8 mouse cellular contexts compared by ENCODE assay signal in genomic region chr11:82845415-82846078, GRCm38 (mm10). TPM values are rescaled to one million over a fixed set of nuclear protein-coding genes. Genes with fewer than 3 reads are reported as not detected.
A peak's percentile ranks its signal among the peaks of the same experiment; 100 is the strongest.
DNase-seq lines count a peak whose midpoint lies in the region; ATAC-seq and TF ChIP-seq lines count a peak whose summit lies in the region.

No protein-coding gene starts in this region.

- H3K9ac ChIP-seq in heart, embryonic 13.5 days, result peak overlapping the region; percentile 72
- no peak overlapping the region; the same call in 1 of the 2 replicates for H3K9ac ChIP-seq in lung, embryonic 16.5 days (ENCODE audit: low read length)

- H3K36me3 ChIP-seq in heart, embryonic 13.5 days, result no peaks in the 10 kb centered on the region
- no peaks in the 10 kb centered on the region for H3K36me3 ChIP-seq in lung, embryonic 16.5 days (ENCODE audit: control insufficient read depth, insufficient read depth, low read length)

- peak; percentile 41 to 49 for DNase-seq in B cell, adult 2 months
- peak; percentile 39 to 75 for DNase-seq in adrenal gland, postnatal 4 days (ENCODE audit: low spot score in 2 of 2)
- DNase-seq in kidney, postnatal 4 days, result peak; percentile 64 to 80
- peak; percentile 67 for DNase-seq in urinary bladder, adult 2 months (ENCODE audit: low spot score)

- H3K4me3 ChIP-seq in heart, embryonic 13.5 days, result peak overlapping the region; percentile 41
- H3K4me3 ChIP-seq in lung, embryonic 16.5 days (ENCODE audit: low read length), result no peak overlapping the region
- 0 out of 2 replicates have a peak overlapping the region, but pooled peaks have one; percentile 7 for H3K4me3 ChIP-seq in olfactory bulb, adult 2 months (ENCODE audit: insufficient read depth, low read depth, low read length)

- peak overlapping the region; percentile 66 for H3K27ac ChIP-seq in heart, embryonic 13.5 days (replicated peaks)
- no peak overlapping the region for H3K27ac ChIP-seq in lung, embryonic 16.5 days (ENCODE audit: low read length)
- no peak overlapping the region for H3K27ac ChIP-seq in olfactory bulb, adult 2 months (ENCODE audit: insufficient read depth, low read depth, low read length)

- H3K4me1 ChIP-seq in heart, embryonic 13.5 days, result peaks cover 36% of the 10 kb centered on the region
- peaks cover 3% of the 10 kb centered on the region for H3K4me1 ChIP-seq in lung, embryonic 16.5 days (replicated peaks; ENCODE audit: control insufficient read depth, insufficient read depth, low read length)
- H3K4me1 ChIP-seq in olfactory bulb, adult 2 months (ENCODE audit: control insufficient read depth, insufficient read depth, low read length), result peaks cover 5% of the 10 kb centered on the region; the same call in 1 of the 2 replicates

- no peak for TF ChIP-seq CTCF in olfactory bulb, adult 2 months (IDR thresholded peaks at IDR 0.05; ENCODE audit: insufficient read depth, low read depth, low read length)

- peak overlapping the region; percentile 69 for H3K4me2 ChIP-seq in heart, embryonic 13.5 days
- no peak overlapping the region; the same call in 1 of the 2 replicates for H3K4me2 ChIP-seq in lung, embryonic 16.5 days (ENCODE audit: low read depth, low read length)

- 15% methylated on average over 16 of the region's 16 CpGs for WGBS in heart, embryonic 13.5 days
- 29% methylated on average over 16 of the region's 16 CpGs for WGBS in lung, embryonic 16.5 days
- 39% methylated on average over 16 of the region's 16 CpGs for WGBS in olfactory bulb, adult 2 months

- TF ChIP-seq POLR2A in olfactory bulb, adult 2 months (IDR thresholded peaks at IDR 0.05; ENCODE audit: insufficient read depth, low read depth, low read length), result no peak

- H3K27me3 ChIP-seq in heart, embryonic 13.5 days (replicated peaks), result no peaks in the 10 kb centered on the region
- no peaks in the 10 kb centered on the region for H3K27me3 ChIP-seq in lung, embryonic 16.5 days (ENCODE audit: control insufficient read depth, insufficient read depth, low read depth, low read length)

- ATAC-seq in erythroblast, adult 5-6 weeks (replicated peaks; ENCODE audit: low FRiP score, poor library complexity, severe bottlenecking), result peak; percentile 79
- peak; percentile 79; the same call in 1 of the 2 replicates for ATAC-seq in heart, embryonic 13.5 days (ENCODE audit: extremely low read depth, insufficient number of reproducible peaks, low FRiP score, low TSS enrichment)
- ATAC-seq in lung, embryonic 16.5 days (ENCODE audit: low read depth), result peak; percentile 84; the same call in 1 of the 2 replicates

- no peaks in the 10 kb centered on the region for H3K9me3 ChIP-seq in heart, embryonic 13.5 days
- no peaks in the 10 kb centered on the region for H3K9me3 ChIP-seq in lung, embryonic 16.5 days (ENCODE audit: control insufficient read depth, low read length)

RNA-seq across cellular contexts. Expression of gene Rffl, which starts 25.5 kb away (rescaled TPM):
- total RNA-seq in adrenal gland, postnatal 4 days (2021), result 10 to 100 TPM; 10.6 to 12.0 TPM
- 79.9 and 88.6 TPM in 2 replicates for total RNA-seq in erythroblast, adult 5-6 weeks (2015; ENCODE audit: low replicate concordance)
- 115 TPM in 2 replicates for total RNA-seq in erythroblast, adult 5-6 weeks (2017; ENCODE audit: low replicate concordance)
- 4.7 and 5.3 TPM in 2 replicates for polyA plus RNA-seq in heart, embryonic 13.5 days (2015; fragmentation: Nextera tagmentation; extraction: Ambion mirVana)
- 12.7 and 13.4 TPM in 2 replicates for polyA plus RNA-seq in lung, embryonic 16.5 days (2015; fragmentation: Nextera tagmentation; extraction: Ambion mirVana)
- not detected in 2 replicates for polyA plus RNA-seq in olfactory bulb, adult 2 months (2012; ENCODE audit: insufficient read depth, insufficient read length, low replicate concordance, missing spikeins)
- 13.7 and 14.6 TPM in 2 replicates for polyA plus RNA-seq in urinary bladder, adult 2 months (2012; rRNA removed)

RNA-seq across cellular contexts. Expression of gene Rad51d, which starts 44.9 kb away (rescaled TPM):
- 10 to 100 TPM; 16.4 to 16.8 TPM for total RNA-seq in adrenal gland, postnatal 4 days (2021)
- 1.5 and 10.0 TPM in 2 replicates for total RNA-seq in erythroblast, adult 5-6 weeks (2015; ENCODE audit: low replicate concordance)
- total RNA-seq in erythroblast, adult 5-6 weeks (2017; ENCODE audit: low replicate concordance), result 2.5 and 2.6 TPM in 2 replicates
- 12.2 and 12.4 TPM in 2 replicates for polyA plus RNA-seq in heart, embryonic 13.5 days (2015; fragmentation: Nextera tagmentation; extraction: Ambion mirVana)
- polyA plus RNA-seq in lung, embryonic 16.5 days (2015; fragmentation: Nextera tagmentation; extraction: Ambion mirVana), result 13.2 and 14.0 TPM in 2 replicates
- polyA plus RNA-seq in olfactory bulb, adult 2 months (2012; ENCODE audit: insufficient read depth, insufficient read length, low replicate concordance, missing spikeins), result not detected in 2 replicates
- 18.0 and 18.6 TPM in 2 replicates for polyA plus RNA-seq in urinary bladder, adult 2 months (2012; rRNA removed)

RNA-seq across cellular contexts. Expression of gene Fndc8, which starts 46.4 kb away (rescaled TPM):
- total RNA-seq in adrenal gland, postnatal 4 days (2021), result under 1 TPM; 0.23 to 0.25 TPM
- total RNA-seq in erythroblast, adult 5-6 weeks (2015; ENCODE audit: low replicate concordance), result not detected in 2 replicates
- total RNA-seq in erythroblast, adult 5-6 weeks (2017; ENCODE audit: low replicate concordance), result not detected in 2 replicates
- 0.07 and 0.22 TPM in 2 replicates for polyA plus RNA-seq in heart, embryonic 13.5 days (2015; fragmentation: Nextera tagmentation; extraction: Ambion mirVana)
- polyA plus RNA-seq in lung, embryonic 16.5 days (2015; fragmentation: Nextera tagmentation; extraction: Ambion mirVana), result 0.09 and 0.20 TPM in 2 replicates
- polyA plus RNA-seq in olfactory bulb, adult 2 months (2012; ENCODE audit: insufficient read depth, insufficient read length, low replicate concordance, missing spikeins), result not detected in 2 replicates
- 0.04 and 0.06 TPM in 2 replicates for polyA plus RNA-seq in urinary bladder, adult 2 months (2012; rRNA removed)
